Mouse (Mus musculus) forebrain, embryonic 15.5 days (tissue): ENCODE measurements at regions not wholly inside any gene's neighbourhood (a gene's known extent, or its start where the extent isn't known, plus 50 kb on each side); places are given as distances from the start of the nearest gene placed in this dataset.

Source experiments
- ATAC-seq: fragments of 200-750 bp; cut with Nextera tagmentation; replicated peaks from 2 replicates; pipeline ENCODE4 v1.8.0; 2017; ENCODE audit warnings: mild to moderate bottlenecking, moderate TSS enrichment, moderate library complexity
- H3K27ac ChIP-seq: fragments of 300-500 bp; sonication (generic); replicated peaks from 2 replicates; pipeline ENCODE4 v1.5.1; 2015; ENCODE audit warnings: mild to moderate bottlenecking, inconsistent platforms
- H3K27me3 ChIP-seq: fragments of 300-500 bp; sonication (generic); 2 replicates; pipeline ENCODE4 v1.6.1; 2015; ENCODE audit warnings: inconsistent platforms
- H3K36me3 ChIP-seq: fragments of 300-500 bp; sonication (generic); 2 replicates; pipeline ENCODE4 v1.6.1; 2015; ENCODE audit warnings: mild to moderate bottlenecking, inconsistent platforms
- H3K4me1 ChIP-seq: fragments of 300-500 bp; sonication (generic); 2 replicates; pipeline ENCODE4 v1.6.1; 2015; ENCODE audit warnings: inconsistent platforms
- H3K4me2 ChIP-seq: fragments of 300-500 bp; sonication (generic); replicated peaks from 2 replicates; pipeline ENCODE4 v1.6.1; 2015; ENCODE audit warnings: mild to moderate bottlenecking, inconsistent platforms
- H3K4me3 ChIP-seq: fragments of 300-500 bp; sonication (generic); 2 replicates; pipeline ENCODE4 v1.5.1; 2015; ENCODE audit warnings: mild to moderate bottlenecking, inconsistent platforms
- H3K9ac ChIP-seq: fragments of 300-500 bp; sonication (generic); replicated peaks from 2 replicates; pipeline ENCODE4 v1.6.1; 2015; ENCODE audit warnings: mild to moderate bottlenecking, inconsistent platforms
- H3K9me3 ChIP-seq: fragments of 300-500 bp; sonication (generic); 2 replicates; pipeline ENCODE4 v1.6.1; 2016; ENCODE audit warnings: inconsistent platforms
- WGBS: fragments of 180-500 bp; shearing (Covaris S2); methylation state at CpG from one replicate; pipeline ENCODE4 v1.1.7; 2015; ENCODE audit warnings: mixed read lengths; 5-methylcytosine and 5-hydroxymethylcytosine counted together

GRCm38 (mm10) chr4:38072663-38073062 is 1121.1 kb upstream of the Lingo2 start:
- WGBS = 56% methylated on average over 1 of the region's 1 CpGs
- no peak for ATAC-seq
- no peak overlapping the region for H3K27ac ChIP-seq
- no peaks in the 10 kb centered on the region for H3K27me3 ChIP-seq
- H3K4me3 ChIP-seq = no peak overlapping the region
- no peaks in the 10 kb centered on the region for H3K36me3 ChIP-seq
- no peak overlapping the region for H3K4me2 ChIP-seq
- no peaks in the 10 kb centered on the region for H3K4me1 ChIP-seq
- no peak overlapping the region for H3K9ac ChIP-seq
- no peaks in the 10 kb centered on the region for H3K9me3 ChIP-seq

GRCm38 (mm10) chr4:38031371-38031770 is 1079.8 kb upstream of the Lingo2 start:
- Histone ChIP-seq H3K36me3 (no peaks in the 10 kb centered on the region), H3K27ac (no peak overlapping the region), H3K4me1 (no peaks in the 10 kb centered on the region), H3K9ac (no peak overlapping the region), H3K4me3 (no peak overlapping the region), H3K27me3 (no peaks in the 10 kb centered on the region), H3K9me3 (no peaks in the 10 kb centered on the region), H3K4me2 (no peak overlapping the region)
- ATAC-seq = peak; percentile 64
- 74% methylated on average over 1 of the region's 1 CpGs for WGBS
